Mouse (Mus musculus) left cerebral cortex, postnatal 10 days (tissue): ENCODE measurements around the gene Rps6kc1. TPM values are rescaled to one million over a fixed set of nuclear protein-coding genes. Genes with fewer than 3 reads are reported as not detected.

Source experiments
- DNase-seq, 2 experiments: peaks; one replicate each; pipeline ENCODE4 v3.0.0; 2021 to 2022; ENCODE audit warnings: low spot score in 2 of 2, mixed read lengths in 1 of 2; ENCODE audit errors: extremely low spot score in 1 of 2
- intact Hi-C: fragments of 180-260 bp; cut with DNase I; formaldehyde crosslinking; loops from one replicate; pipeline ENCODE4 v1.15.1; 2025
- total RNA-seq, 2 experiments: library from RNA; stranded (reverse); gene quantifications; 2 replicates each; pipeline ENCODE4 v1.2.3; 2021

Rps6kc1 gene
- total RNA-seq, 2 experiments from 2014 or later, result 68.2 to 72.6 TPM

DNA sequence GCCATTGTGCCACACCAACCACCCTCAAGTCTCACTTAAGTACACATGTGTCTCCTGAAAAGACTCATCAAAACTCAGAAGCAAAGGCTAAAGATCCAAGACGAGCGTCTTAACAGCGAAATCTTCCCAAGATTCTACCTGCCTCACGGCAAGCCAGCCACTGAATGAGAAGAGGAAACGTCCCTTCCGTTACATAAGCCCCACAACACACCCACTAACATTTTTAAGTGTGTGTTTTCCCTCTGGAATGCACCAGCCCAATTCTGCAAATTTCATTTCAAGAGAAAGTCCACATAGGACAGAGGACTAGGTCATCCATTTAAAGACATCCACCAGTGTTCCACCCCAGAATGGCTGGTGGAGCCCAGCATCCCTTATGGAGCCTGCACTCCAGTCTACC lies 734 bp downstream of the Rps6kc1 start:
- intact Hi-C loops, result no loop called here
- DNase-seq, result no peak

DNA sequence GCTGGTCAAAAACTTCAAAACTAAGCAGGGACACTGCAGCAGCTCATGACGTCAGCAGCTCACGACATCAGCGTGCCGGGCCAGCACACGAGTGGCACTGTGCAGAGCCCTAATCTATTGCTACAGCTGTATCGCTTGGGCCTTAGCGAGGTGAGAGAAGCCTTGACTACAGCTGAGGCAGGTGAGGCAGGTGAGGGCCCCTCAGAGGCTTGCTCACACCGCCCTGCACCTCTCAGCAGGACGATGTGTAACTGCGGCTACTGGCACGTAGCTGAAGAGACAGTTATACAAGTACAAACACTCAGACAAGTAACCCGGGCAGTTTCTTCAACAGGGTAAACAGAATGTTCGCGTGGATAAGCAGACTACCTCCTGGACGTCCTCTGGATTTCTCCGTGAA lies 6.9 kb downstream of the Rps6kc1 start:
- intact Hi-C loops, result no loop called here
- no peak for DNase-seq

DNA sequence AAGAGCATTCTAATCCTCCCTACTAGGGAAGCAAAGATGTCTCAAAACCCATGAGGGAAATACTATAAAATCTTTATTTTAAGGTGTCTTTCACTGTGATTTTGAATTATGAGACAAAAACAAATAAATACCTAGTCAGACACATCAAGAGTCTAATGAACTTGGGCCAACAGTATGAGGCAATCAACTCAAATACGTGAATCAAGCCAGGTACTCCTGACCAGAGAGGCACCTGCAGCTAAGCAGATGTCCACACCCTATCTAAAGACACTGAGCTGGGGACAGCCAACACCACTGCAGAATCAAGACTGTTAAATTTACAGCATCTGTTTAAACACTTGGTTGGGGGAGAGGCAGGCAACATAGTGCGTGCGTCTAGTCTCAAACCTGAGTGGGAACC lies 7.4 kb downstream of the Rps6kc1 start:
- no peak for DNase-seq
- intact Hi-C loops, result no loop called here

DNA sequence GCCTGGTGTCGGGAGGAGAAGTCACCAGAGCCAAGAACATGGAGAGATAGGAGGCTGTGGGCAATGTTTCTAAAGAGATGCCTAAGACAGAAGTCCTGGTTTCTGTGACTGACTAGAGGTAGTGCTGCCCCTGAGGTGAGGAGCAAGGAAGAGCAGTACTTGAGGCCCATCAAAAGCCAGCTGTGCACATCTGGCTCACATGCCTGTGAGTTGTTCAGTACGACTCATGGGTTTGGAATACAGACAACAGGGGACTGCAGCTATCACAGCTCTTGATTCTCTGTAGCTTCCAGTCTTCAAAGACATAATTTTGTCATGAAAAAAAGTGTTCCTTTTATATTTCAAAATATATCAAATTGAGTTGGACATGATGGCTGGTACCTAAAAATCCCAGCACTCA lies 10.5 kb downstream of the Rps6kc1 start:
- intact Hi-C loops, result no loop called here
- no peak for DNase-seq

DNA sequence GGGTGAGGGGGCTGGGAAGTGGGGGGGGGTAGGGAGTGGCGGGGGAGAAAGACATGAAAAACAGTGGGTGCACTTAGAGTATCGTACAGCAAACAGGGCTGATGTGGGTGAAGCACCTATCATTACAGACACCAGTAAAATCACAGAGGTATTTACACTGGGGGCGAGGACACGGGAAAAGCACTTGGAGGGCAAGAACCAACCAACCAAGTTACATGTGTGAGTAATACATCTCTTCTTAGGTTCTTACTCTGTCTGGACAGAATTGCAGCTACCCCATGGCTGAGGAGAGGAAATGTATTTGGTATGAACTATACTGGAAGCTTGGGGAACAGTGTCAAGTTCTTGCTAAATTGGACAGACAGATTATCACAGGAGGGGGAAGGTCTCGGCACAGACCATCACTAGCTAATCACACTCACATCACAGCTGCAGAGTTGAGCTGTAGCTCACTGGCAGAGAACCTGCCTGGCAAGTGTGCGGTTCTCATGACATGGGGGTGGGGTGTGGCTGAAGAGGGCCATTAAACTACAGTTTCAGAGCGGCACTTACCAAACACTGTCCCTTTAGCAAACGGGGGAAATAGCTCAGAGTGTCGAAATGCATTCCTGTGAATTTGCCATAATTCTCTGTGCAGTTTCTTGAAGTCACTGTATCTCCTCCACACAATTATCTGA lies 12.5 kb downstream of the Rps6kc1 start:
- intact Hi-C loops, result no loop called here
- no peak for DNase-seq

DNA sequence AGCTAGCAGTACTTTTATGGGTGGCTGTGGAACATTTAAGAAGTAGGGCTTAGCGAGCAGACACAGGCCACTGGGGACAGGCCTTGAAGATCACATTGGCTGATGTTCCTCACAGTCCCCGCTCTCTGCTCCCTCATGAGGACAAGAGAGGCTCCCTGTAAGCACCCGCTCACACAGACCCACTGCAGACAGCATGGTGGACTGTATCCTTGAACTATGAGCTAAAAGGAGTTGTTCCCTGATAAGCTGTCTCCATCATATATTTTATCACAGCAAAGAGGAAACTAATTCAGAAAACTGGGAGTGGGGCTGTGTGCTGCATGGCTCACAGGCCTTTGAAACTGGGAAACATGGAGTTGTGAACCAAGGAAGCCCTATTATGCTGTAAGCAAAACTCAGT lies 13.4 kb downstream of the Rps6kc1 start:
- intact Hi-C loops, result no loop called here
- no peak for DNase-seq

DNA sequence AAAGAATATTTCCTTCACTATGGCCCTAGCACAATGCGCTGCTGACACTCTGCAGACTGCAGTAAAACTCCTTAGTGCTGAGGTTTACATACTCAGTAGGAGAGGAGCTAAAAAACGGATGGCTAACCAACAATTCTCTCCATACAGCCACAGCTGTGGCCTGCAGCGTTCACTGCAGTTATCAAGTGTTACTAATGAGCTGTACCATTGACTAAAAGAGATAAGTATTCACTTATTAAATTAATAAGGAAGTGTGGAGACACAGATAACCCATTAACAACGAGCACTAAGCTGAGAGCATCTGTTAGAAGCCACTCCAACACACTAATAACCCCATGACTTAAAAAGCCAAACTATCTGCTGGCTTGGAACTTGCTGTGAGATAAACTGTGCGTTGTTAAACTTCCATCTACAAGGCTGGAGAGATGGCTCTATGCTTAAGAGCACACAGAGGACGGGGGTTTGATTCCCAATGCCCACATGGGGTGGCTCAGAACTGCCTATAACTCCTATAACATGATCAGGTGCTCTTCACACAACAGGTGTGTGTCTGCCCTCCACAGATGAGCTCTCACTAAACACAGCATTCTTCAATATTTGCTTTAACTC lies 17.9 kb downstream of the Rps6kc1 start:
- no peak for DNase-seq
- intact Hi-C loops, result no loop called here

DNA sequence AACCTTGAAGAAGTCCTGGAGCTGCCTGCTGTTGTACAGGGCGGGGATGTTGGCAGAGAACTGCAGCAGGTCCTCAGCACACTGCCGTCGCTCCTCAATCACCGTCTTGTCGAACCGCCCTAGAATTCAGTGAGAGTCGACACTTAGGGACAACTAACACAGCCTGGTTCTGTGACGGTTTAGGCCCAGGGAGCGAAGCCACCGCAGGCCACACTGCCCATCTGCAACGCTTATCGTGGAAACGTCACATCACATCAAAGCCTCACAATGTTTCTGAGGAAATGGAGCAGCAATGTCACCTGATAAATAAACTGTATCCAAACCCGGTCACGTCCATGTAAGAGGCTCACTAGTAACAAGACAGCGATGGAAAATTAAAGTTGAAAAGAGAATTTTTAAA lies 22.9 kb downstream of the Rps6kc1 start:
- intact Hi-C loops, result no loop called here
- DNase-seq, result no peak

DNA sequence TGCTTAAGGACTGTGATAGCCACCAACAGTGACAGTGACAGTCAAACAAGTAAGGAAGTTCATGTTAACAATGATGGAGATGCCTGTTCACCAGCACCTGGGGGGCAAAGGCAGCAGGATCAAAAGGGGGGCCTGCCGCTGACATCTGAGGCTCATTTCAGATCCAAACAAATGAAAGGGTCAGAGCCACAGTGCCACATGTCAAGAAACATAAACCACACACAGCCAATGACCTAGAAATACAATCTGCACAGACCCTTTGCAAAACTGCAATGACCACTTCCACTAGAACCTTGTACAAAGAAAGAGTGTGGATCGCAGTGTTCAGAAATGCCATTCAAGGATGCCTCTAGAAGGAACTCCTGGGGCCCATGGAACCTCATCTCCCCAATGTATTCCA lies 23.5 kb downstream of the Rps6kc1 start:
- DNase-seq, result no peak
- intact Hi-C loops, result no loop called here

DNA sequence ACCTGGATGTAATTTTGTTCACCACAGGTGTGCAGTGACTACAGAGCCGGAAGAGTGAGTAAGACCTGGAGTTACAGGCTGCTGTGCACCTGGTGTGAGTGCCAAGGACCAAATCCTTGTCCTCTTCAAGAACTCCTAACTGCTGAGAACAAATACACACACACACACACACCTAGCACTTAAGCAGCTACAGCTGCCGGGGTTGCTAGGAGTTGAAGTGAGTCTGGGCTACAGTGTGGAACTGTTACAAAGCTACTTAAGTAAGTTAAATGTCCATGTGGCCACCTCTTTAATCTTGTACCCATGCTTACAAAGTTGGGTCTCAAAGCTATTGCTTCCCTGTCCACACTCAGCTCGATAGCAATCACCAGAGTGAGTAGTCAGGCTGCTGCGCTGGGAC lies 25.6 kb downstream of the Rps6kc1 start:
- intact Hi-C loops, result no loop called here
- DNase-seq, result no peak

DNA sequence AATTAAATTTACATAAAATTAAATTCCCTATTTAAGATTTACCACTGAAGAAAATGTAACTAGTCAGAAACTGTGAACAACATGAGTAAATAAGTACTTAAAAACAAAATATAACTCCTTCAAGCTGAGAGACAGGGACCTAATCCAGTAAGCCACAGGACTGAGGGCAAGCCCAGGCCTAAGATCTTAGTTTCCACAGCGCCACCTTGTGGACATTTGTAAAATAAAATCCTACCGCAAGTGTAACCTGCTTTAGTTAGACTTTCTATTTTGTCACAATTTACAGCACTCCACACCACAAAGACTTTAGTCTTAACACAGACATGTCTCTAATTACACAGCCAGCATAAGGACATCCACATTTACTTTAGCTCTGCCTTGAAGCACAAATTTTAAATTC lies 30.1 kb downstream of the Rps6kc1 start:
- intact Hi-C loops, result no loop called here
- DNase-seq, result peak; percentile 59 to 60

DNA sequence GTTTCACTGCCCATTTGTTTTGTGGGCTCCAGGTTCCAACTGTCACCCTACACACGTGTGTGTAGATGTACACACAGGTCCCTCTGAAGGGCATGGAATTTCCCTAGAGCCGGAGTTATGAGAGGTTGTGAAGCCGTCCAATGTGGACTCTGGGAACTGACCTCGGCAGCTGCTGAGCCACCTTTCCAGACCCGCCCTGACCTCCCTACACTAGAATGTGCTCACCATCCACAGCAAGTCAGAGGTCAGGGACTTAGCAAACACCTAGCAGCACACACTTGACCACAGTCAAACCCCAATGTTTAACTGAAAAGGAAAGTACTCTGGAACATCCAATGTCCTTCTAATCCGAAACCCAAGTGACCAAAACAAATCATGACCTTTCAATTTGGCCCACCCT lies 30.9 kb downstream of the Rps6kc1 start:
- DNase-seq, result no peak
- intact Hi-C loops, result no loop called here

DNA sequence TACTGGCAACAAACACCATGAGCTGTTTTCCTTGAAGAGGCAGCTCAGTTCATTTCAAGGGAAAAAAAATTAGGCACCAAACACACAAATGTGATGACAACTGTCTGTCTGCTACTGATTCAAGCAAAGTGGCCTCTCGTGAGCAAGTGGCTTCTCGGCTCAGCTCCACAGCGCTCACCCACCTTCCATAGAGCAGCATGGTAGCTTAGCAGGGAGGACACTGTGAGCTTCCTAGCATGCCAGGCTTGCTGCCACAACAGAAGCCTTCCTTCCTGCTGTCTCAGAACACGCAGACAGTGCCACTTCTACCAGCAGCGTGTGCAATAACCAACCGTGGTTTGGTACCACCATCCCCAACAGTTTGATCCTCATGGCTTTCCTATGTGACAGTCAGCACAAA lies 35.8 kb downstream of the Rps6kc1 start:
- DNase-seq, result no peak
- intact Hi-C loops, result no loop called here

DNA sequence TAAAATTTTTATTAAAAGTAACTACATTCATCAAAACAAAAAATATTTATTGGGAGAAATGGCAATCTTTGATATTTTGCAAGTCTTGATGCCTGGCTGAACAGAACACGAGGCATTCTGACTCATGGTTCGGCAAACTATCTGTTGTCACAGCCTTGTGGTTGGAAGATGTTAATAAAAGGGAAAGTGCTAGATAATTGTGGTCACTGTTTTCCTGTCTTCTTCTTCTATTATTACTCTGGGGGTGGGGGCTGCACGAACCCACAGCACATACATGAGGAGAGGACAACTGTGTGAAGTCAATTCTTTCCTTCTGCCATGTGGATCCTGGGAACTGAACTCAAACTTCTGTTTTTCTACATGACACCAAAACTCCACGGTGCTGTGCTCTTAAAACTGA lies 36.5 kb downstream of the Rps6kc1 start:
- intact Hi-C loops, result no loop called here
- no peak for DNase-seq

DNA sequence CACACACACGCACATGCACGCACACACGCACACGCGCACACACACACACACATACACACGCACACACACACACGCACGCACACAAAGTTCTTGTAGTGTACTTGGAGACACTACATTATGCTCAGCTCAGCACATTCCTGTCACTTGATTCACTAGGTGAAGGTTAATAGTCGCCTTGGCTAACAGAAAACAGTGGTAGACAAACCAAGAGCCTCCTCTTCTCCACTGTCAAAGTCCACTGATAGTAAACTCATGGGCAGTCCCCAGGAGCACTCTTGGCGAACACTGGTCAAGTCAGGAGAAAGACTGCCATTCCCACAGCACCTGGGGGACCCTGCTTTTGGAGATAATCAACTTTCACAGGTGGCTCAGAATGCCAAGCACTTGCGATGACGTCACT lies 40.5 kb downstream of the Rps6kc1 start:
- DNase-seq, result no peak
- intact Hi-C loops, result no loop called here

DNA sequence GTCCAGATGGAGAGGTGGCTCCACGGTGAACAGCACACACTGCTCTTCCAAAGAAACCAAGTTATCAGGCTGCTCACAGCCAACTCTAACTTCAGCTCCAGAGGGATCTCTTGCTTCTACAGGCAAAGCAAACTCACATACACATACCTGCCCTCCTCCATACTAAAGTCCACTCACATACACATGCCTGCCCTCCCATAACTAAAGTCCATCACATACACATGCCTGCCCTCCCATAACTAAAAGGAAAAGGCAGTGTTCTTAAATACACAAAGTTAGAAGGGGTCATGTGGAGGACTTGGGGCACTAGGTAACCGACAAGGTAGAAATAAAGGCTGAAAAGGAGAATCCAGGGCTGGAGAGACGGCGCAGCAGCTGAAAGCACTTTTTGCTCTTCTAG lies 41.6 kb downstream of the Rps6kc1 start:
- intact Hi-C loops, result loop anchor here (5.0 kb wide), 1 partner anchor 38 kb away; no protein-coding TSS in a partner anchor
- DNase-seq, result no peak

DNA sequence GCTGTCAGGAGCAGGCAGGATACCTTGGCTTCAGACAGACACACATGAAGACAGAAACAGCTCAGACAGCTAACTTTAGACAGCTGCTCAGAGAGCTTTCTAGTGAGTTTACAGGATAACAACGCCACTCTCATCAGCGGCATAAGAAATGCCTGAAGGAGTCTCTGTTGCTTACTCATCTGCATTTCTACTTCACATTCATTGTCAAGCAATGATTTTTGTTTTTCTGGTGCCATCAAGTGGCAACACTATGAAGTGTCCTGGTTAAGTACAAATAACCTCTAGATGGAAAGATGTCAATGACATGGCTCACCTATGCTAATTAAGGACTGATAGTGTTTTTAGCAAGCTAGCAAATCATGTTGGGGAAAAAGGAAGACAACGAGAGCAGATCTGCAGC lies 42.8 kb downstream of the Rps6kc1 start:
- no peak for DNase-seq
- intact Hi-C loops, result loop anchor here (5.0 kb wide), 1 partner anchor 36 kb away; no protein-coding TSS in a partner anchor

DNA sequence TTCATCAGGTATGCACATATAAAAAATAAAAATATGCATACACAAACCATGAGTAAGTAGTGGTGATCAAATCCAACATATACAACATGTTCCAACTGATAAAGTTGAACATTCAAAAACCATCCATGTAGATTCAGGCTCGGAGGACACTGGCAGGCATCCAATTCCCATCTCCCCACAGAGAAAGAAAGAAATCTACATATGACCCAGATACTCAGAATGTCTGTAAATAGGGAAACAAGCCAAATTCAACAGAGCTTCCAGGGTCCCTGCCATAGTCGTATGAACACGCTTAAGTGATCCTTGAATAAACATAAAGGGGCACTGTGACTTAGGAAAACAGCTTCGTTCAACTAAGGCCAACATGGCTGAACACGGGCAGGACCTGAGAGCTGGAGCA lies 49.9 kb downstream of the Rps6kc1 start:
- intact Hi-C loops, result no loop called here
- peak in 1 of 2 experiments; percentile 58 for DNase-seq

DNA sequence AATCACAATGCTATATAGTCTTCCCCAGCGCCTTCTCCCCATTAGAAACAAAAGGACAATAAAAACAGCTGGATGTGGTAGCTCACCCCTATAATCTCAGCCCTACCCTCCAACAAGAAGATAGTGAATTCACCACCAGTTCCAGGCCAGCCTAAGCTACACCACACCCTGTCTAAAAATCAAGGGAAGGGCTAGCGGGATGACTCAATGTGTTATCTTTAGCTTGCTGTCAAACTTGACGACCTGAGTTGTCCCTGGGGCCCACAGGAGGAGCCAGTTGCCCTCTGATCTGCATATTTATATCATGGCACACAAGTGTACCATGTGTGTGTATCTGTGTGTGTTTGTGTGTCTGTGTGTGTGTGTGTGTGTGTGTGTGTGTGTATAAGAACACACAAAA lies 57.1 kb downstream of the Rps6kc1 start:
- DNase-seq, result no peak
- intact Hi-C loops, result no loop called here

DNA sequence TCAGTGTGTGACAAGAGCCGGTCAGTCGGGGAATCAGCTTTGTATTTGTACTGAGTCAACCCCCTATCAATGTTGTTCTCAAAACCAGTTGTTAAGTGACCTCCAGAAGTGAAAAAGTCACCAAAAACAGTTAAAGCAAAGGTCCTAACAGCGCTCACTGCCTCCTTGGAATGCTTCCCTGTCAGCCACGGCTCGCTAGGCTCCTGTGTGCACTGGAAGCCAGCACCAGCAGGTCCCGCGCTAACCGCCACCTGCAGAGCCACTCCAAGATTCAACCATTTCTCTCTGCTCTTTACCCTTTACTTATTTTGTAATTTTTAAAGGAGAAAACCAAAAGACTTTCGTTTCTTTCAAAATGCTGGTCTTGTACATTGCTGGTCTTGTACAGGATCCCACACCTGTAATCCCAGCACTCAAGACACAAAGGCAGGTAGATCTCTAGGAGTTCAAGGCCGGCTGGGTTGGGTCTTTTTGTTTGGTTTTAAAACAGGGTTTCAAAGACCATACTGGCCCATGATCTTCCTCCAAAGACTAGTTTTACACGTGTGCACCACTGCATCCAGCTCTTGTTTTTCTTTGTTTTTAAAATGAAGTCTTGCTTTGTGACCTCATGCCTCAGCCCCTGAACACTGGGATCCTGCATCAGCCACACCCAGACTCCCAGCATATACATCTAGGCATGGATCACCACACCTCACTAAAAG lies 62.3 kb downstream of the Rps6kc1 start:
- DNase-seq, result no peak
- intact Hi-C loops, result no loop called here
